Mouse (Mus musculus) embryonic fibroblast, embryonic 13.5 days (primary cell): ENCODE data around the gene Axin1.

Experiments
- CTCF ChIP-seq: IDR thresholded peaks from 2 replicates; pipeline ENCODE4 v1.5.1; 2011; ENCODE audit warnings: mild to moderate bottlenecking, control low read depth, low read length, moderate library complexity, borderline replicate concordance; ENCODE audit not compliant: insufficient read depth
- POLR2A ChIP-seq: IDR thresholded peaks from 2 replicates; pipeline ENCODE4 v1.6.1; 2011; ENCODE audit warnings: low read depth, mild to moderate bottlenecking, control low read depth, low read length, moderate library complexity

DNA sequence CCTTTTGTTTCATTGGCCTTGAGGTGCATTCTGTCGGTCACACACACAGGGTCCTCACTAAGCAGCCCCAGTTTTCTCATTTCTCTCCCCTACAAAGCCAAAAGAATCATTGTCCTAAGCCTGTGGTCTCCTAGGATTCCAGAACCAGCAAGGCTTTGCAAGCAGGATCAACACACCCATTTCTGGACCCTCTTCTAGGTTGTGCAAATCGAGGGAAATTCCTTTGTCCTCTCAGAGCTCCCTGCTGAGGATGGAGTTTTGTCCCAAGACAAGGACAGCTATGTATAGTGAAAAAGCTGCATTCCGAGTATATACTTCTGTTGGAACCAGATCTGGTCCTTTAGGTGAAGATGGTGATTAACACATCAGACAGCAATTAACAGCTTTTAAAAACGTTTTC is 28.3 kb upstream of the Axin1 start:
- TF ChIP-seq CTCF (no peak), POLR2A (no peak)
